Mouse (Mus musculus) hindbrain, embryonic 15.5 days (tissue): ENCODE data around the gene Myo1b. TPM values are rescaled to one million over a fixed set of nuclear protein-coding genes. Genes with fewer than 3 reads are reported as not detected.

Source experiments
- ATAC-seq: fragments of 200-750 bp; cut with Nextera tagmentation; 2 replicates; pipeline ENCODE4 v1.8.0; 2017; ENCODE audit warnings: low read depth, moderate number of reproducible peaks, moderate TSS enrichment; ENCODE audit not compliant: low FRiP score
- H3K27ac ChIP-seq: fragments of 300-500 bp; sonication (generic); replicated peaks from 2 replicates; pipeline ENCODE4 v1.5.1; 2015; ENCODE audit warnings: mild to moderate bottlenecking, inconsistent platforms
- H3K27me3 ChIP-seq: fragments of 300-500 bp; sonication (generic); 2 replicates; pipeline ENCODE4 v1.6.1; 2015; ENCODE audit warnings: control low read depth, inconsistent platforms
- H3K36me3 ChIP-seq: fragments of 300-500 bp; sonication (generic); 2 replicates; pipeline ENCODE4 v1.6.1; 2015; ENCODE audit warnings: control low read depth, inconsistent platforms
- H3K4me1 ChIP-seq: fragments of 300-500 bp; sonication (generic); replicated peaks from 2 replicates; pipeline ENCODE4 v1.6.1; 2015; ENCODE audit warnings: control low read depth, inconsistent platforms
- H3K4me2 ChIP-seq: fragments of 300-500 bp; sonication (generic); 2 replicates; pipeline ENCODE4 v1.6.1; 2015; ENCODE audit warnings: moderate library complexity, mild to moderate bottlenecking, inconsistent platforms
- H3K4me3 ChIP-seq: fragments of 300-500 bp; sonication (generic); 2 replicates; pipeline ENCODE4 v1.5.1; 2015; ENCODE audit warnings: mild to moderate bottlenecking, inconsistent platforms
- H3K9ac ChIP-seq: fragments of 300-500 bp; sonication (generic); 2 replicates; pipeline ENCODE4 v1.6.1; 2015; ENCODE audit warnings: inconsistent platforms
- H3K9me3 ChIP-seq: fragments of 300-500 bp; sonication (generic); 2 replicates; pipeline ENCODE4 v1.6.1; 2016; ENCODE audit warnings: control low read depth, inconsistent platforms
- WGBS: fragments of 180-500 bp; shearing (Covaris S2); methylation state at CpG from one replicate; pipeline ENCODE4 v1.1.7; 2015; 5-methylcytosine and 5-hydroxymethylcytosine counted together
- polyA plus RNA-seq: library from polyadenylated mRNA; unstranded; fragments of >200 nt; fragmentation: Nextera tagmentation; extraction: Ambion mirVana; gene quantifications from 2 replicates; pipeline ENCODE4 v1.2.1, GENCODE M21; 2015

The Myo1b gene
- polyA plus RNA-seq, 1 experiment from 2014 or later: 50.1 TPM

DNA sequence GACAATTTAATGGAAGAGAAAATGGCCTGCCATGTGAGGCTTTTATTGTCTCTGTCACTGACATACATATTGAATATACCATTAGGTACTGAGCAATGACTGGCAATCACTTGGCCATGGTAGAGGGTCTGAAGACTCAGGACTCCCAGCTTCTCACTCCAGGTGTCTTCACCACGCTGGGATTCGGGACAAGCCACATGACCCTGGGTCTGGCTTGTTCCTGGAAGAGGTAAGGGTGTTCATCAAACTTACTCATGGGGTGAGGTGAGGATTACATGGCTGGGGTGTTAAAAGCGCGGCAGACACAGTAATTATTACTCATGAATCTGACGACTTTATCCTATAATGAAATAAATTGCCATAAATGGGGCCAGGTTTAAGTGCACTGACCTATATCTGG lies 405 bp upstream of the Myo1b start:
- no peaks in the 10 kb centered on the region for H3K36me3 ChIP-seq
- H3K4me3 ChIP-seq: peak overlapping the region; percentile 84
- 48% methylated on average over 5 of the region's 5 CpGs for WGBS
- H3K27ac ChIP-seq: no peak overlapping the region
- ATAC-seq: no peak; the same call in 1 of the 2 replicates
- no peaks in the 10 kb centered on the region for H3K27me3 ChIP-seq
- no peaks in the 10 kb centered on the region for H3K9me3 ChIP-seq
- H3K4me1 ChIP-seq: peaks cover 15% of the 10 kb centered on the region
- H3K9ac ChIP-seq: 0 out of 2 replicates have a peak overlapping the region, but pooled peaks have one; percentile 81
- peak overlapping the region; percentile 65 for H3K4me2 ChIP-seq

DNA sequence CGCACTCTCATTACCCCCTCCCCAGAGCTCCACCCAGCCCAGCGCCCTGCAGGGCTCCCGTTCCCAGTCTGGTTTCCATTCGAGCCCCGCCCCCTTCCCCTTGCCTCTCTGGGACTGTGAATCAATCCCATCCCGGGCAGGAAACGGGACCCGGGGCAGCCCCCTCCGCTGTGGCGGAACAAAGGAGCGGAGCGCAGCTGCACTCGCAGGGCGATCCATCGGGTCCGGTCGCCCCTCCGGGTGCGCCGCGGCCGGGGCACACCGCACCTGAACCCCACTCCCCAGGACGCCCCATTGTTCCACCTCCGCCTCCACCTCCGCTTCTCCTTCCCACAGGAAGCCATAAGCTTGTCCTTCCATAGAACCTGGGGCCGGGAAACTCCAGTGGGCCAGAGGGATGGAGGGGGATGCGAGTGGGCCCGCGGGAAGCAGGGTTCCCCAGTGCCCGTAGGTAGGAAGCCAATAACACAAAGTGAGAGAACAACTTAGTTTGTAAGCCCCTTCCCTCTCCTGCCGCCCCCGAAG lies 758 bp downstream of the Myo1b start:
- under 1% methylated on average over 33 of the region's 33 CpGs for WGBS
- Histone ChIP-seq H3K4me3 (peak overlapping the region; percentile 84), H3K4me2 (peak overlapping the region; percentile 65), H3K4me1 (peaks cover 23% of the 10 kb centered on the region), H3K27ac (peak overlapping the region; percentile 82), H3K27me3 (no peaks in the 10 kb centered on the region), H3K9me3 (no peaks in the 10 kb centered on the region), H3K9ac (peak overlapping the region; percentile 81), H3K36me3 (no peaks in the 10 kb centered on the region)
- ATAC-seq: peak; percentile 80

DNA sequence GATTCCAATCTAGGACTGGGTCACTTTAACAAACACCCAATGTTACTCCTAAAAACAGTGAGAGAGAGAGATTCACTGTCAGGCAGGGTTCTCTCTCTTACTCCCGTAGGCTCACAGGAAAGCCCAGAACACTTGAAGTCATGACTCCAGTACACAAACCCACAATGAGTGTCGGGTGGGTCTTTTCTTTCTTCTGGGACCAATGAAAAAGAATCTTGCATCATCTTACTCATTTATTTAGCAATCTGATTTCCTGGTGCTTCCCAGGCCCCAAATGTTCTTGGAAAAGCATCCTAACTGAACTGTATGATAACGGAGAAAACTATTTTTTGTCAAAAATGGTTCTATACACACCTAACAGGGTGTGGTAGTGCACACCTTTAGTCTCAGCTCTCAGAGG lies 1.8 kb downstream of the Myo1b start:
- no peaks in the 10 kb centered on the region for H3K9me3 ChIP-seq
- no peak overlapping the region for H3K9ac ChIP-seq
- ATAC-seq: no peak
- no peak overlapping the region for H3K27ac ChIP-seq
- H3K4me1 ChIP-seq: peaks cover 33% of the 10 kb centered on the region
- WGBS: 87% methylated on average over 3 of the region's 3 CpGs
- H3K27me3 ChIP-seq: no peaks in the 10 kb centered on the region
- 0 out of 2 replicates have a peak overlapping the region, but pooled peaks have one; percentile 84 for H3K4me3 ChIP-seq
- no peaks in the 10 kb centered on the region for H3K36me3 ChIP-seq
- H3K4me2 ChIP-seq: peak overlapping the region; percentile 65

DNA sequence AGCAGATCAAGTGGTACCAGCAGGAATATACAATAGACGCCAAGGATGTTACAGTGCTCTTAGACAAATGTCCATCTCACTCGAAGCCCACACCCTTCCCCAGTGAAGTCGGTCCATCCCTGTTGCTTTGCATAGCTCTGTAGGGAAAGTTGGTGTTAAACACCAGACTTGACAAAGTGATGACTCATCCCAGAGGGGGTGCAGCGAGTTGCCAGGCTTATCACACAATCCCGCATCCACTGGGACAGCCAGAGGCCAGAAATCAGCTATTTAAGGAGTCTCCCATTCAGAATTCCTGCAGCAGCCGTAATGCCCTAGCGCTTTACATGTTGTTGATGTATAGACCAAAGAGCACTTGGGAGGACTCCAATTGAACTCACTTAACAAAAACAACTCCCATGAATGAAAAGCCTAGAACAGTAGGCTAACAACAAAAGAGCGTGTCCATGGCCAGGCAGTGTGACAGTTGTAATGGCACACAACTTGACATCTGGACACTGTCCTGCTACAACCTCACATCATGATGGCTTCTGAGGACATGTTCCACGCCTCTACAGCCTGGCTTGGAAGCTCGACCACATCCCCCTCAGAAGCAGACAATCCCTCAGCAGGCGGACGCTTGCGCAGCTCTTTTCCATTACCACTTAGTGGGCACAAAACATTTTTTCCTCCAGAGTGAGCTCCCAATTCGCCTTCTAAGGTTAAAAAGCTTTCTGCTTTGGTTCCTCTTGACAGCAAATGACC lies 2.6 kb downstream of the Myo1b start:
- ATAC-seq: no peak
- H3K27me3 ChIP-seq: no peaks in the 10 kb centered on the region
- H3K9me3 ChIP-seq: no peaks in the 10 kb centered on the region
- 57% methylated on average over 14 of the region's 14 CpGs for WGBS
- H3K4me1 ChIP-seq: peaks cover 35% of the 10 kb centered on the region
- no peak overlapping the region for H3K4me3 ChIP-seq
- H3K9ac ChIP-seq: no peak overlapping the region
- peak overlapping the region; percentile 65 for H3K4me2 ChIP-seq
- no peaks in the 10 kb centered on the region for H3K36me3 ChIP-seq
- no peak overlapping the region for H3K27ac ChIP-seq

DNA sequence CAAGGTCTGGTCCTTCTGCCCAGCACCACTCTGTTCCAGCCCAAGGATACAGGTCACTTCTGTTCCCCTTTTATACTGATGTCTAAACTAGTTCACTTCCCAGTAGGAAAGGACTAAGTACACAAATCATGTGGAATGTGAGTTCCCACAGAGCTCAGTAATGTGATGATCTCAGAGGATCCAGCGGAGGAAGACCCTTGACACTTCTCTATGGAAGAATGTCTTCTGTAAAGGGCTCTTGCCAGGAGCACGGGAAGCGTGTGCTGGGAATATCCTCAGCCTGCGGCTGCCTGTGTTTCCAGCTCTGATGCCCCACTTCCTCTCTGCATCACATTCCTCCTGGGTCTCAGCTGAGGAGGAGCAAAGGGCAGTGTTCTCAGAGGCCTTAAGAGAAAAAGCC lies 4.5 kb downstream of the Myo1b start:
- no peaks in the 10 kb centered on the region for H3K27me3 ChIP-seq
- WGBS: 65% methylated on average over 4 of the region's 4 CpGs
- no peak overlapping the region for H3K4me3 ChIP-seq
- H3K4me2 ChIP-seq: no peak overlapping the region
- H3K27ac ChIP-seq: no peak overlapping the region
- peaks cover 35% of the 10 kb centered on the region for H3K4me1 ChIP-seq
- no peak overlapping the region for H3K9ac ChIP-seq
- no peaks in the 10 kb centered on the region for H3K36me3 ChIP-seq
- ATAC-seq: no peak
- H3K9me3 ChIP-seq: no peaks in the 10 kb centered on the region

DNA sequence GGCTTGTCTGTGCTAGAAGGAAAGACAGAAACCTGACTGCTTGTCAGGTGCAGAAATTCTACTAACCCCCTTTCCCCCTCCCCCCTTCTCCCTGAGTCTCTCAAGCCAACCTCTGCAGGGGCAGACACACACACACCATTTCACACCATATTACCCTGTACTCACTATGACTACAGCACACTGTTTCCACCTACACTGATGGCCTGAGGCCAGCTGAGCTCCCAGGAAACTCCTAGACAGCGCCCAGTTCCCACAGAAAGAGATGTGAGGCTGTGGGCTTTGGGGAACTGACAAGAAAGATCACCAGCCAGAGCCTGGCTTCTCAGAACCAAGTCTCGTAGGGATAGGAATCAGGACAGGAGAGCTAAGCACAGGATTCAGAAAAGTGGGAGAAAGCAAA lies 6.7 kb downstream of the Myo1b start:
- H3K4me2 ChIP-seq: no peak overlapping the region
- no peaks in the 10 kb centered on the region for H3K36me3 ChIP-seq
- H3K9ac ChIP-seq: no peak overlapping the region
- H3K4me3 ChIP-seq: no peak overlapping the region
- peaks cover 32% of the 10 kb centered on the region for H3K4me1 ChIP-seq
- WGBS: 44% methylated on average over 2 of the region's 2 CpGs
- no peaks in the 10 kb centered on the region for H3K27me3 ChIP-seq
- H3K9me3 ChIP-seq: no peaks in the 10 kb centered on the region
- no peak overlapping the region for H3K27ac ChIP-seq
- no peak for ATAC-seq

DNA sequence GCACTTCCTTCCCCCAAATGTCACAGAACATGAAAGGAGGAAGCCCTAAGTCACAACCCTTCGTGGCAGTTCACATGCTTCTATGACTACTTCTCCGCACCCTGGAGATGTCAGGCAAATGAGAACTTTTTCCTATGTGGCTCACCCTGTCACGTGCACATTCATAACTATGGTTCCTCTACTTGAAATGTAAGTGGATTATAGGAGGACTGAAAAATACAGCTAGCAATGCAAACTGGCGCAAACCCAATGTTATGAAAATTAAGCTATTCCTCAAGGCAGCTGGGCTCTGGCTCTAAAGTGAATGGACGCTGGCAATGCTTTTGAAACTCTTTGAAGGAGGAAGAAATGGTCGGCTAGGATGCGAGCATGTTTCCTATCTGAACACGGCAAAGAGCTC lies 8.1 kb downstream of the Myo1b start:
- WGBS: 33% methylated on average over 8 of the region's 8 CpGs
- Histone ChIP-seq H3K27ac (no peak overlapping the region), H3K9ac (no peak overlapping the region)

DNA sequence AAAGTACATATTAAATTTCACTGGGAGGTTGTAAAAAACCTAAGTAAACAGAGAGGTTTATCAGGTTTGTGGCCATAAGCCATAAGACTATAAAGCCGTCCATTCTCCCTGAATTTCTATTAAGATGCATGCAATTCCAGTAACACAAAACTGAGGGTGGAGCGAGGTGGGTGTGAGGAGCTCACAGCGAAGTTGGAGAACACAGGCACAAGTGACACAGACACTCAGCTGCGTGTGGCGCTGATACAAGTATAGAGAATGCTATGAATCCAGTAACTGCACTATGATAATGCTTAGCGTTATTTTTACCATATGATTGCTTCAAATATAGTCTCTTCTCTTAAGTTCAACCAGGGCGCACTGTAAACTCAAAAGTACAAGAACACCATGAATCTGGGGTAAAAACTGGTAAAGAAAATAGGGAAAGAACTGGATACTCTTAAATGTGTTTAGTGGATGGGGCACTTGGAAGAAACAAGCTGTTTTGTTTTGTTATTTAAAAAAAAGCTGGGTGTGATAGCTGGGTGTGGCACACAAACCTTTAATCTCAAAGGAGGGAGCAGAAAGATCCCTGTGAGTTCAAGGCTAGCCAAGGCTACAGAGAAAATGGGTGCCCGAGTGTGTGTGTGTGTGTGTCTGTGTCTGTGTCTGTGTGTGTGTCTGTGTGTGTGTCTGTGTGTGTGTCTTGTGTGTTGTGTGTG lies 9.5 kb downstream of the Myo1b start:
- H3K4me2 ChIP-seq: no peak overlapping the region
- H3K9ac ChIP-seq: no peak overlapping the region
- H3K36me3 ChIP-seq: no peaks in the 10 kb centered on the region
- H3K4me3 ChIP-seq: no peak overlapping the region
- no peak overlapping the region for H3K27ac ChIP-seq
- no peak for ATAC-seq
- H3K4me1 ChIP-seq: peaks cover 20% of the 10 kb centered on the region
- no peaks in the 10 kb centered on the region for H3K9me3 ChIP-seq
- H3K27me3 ChIP-seq: no peaks in the 10 kb centered on the region
- WGBS: 90% methylated on average over 8 of the region's 8 CpGs

More for the DNA sequence above, 8.1 kb downstream of the Myo1b start:
- H3K4me1 ChIP-seq: peaks cover 20% of the 10 kb centered on the region
- H3K4me3 ChIP-seq: no peak overlapping the region
- H3K9me3 ChIP-seq: no peaks in the 10 kb centered on the region
- no peaks in the 10 kb centered on the region for H3K27me3 ChIP-seq
- H3K4me2 ChIP-seq: no peak overlapping the region
- no peaks in the 10 kb centered on the region for H3K36me3 ChIP-seq
- no peak for ATAC-seq

DNA sequence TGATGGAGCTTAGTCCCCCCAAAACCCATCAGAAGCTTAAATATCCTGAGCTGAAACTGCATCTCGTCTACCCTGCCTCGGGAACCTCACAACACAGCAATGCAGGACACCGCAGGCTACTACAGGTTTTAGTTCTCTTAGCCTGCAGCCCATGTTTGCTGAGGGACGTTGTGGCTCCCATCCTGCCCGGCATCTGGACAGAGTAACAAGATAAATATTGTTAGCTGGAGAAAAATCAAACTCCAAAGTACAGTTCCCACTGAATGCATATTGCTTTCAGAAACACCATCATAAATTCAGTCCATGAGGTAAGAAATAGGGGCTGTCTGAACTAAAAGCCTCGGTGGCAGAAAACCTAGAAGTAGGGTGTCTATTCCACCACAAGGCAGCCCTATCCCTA lies 10.8 kb downstream of the Myo1b start:
- Histone ChIP-seq H3K9me3 (no peaks in the 10 kb centered on the region), H3K4me3 (no peak overlapping the region), H3K36me3 (no peaks in the 10 kb centered on the region), H3K4me2 (no peak overlapping the region), H3K27ac (no peak overlapping the region), H3K9ac (no peak overlapping the region), H3K27me3 (no peaks in the 10 kb centered on the region), H3K4me1 (peaks cover 11% of the 10 kb centered on the region)
- no peak for ATAC-seq
- 85% methylated on average over 6 of the region's 6 CpGs for WGBS

DNA sequence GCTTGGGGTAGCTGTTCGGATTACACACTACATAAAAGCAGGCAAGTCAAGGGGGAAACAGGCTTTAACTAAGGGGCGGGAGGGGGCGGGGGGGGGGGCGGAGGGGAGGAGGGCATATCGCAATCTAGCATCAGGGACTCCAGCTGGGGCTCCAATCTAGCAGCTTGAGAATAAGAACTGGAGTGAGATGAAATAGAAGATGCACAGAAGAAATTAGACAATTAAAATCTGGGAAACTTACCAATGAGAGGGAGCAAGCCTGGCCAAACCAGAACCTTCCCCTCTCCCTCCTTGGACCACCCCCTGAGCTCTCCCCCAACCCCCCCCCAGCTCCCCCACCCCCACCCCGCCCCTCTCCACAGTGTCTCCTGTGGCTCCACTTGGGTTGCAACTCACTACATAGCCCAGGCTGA lies 18.7 kb downstream of the Myo1b start:
- Histone ChIP-seq H3K9ac (no peak overlapping the region), H3K27me3 (no peaks in the 10 kb centered on the region), H3K4me2 (no peak overlapping the region), H3K4me3 (no peak overlapping the region), H3K27ac (no peak overlapping the region), H3K36me3 (no peaks in the 10 kb centered on the region), H3K9me3 (no peaks in the 10 kb centered on the region), H3K4me1 (0 out of 2 replicates have a peak, but pooled peaks cover 12% of the 10 kb centered on the region)
- 48% methylated on average over 6 of the region's 6 CpGs for WGBS
- no peak for ATAC-seq

DNA sequence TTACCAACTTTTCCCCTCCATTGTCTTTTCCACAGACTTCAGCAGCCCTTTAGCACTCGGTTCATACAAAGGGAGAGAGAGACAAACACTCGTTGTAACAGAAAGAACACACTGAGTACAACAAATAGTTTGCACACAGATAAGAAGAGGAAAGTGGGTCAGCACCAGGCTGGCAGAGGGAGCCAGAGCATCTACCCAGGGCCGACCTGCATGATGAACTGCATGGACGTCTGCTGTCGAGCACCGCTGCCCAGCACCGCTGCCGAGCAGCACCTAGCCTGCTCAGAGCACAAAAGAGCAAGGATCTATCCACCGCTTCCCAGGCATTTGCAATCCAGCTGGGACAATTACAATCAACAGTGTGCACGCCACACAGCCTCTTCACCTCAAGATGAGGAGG lies 19.9 kb downstream of the Myo1b start:
- Histone ChIP-seq H3K27ac (no peak overlapping the region), H3K4me3 (no peak overlapping the region), H3K36me3 (no peaks in the 10 kb centered on the region), H3K27me3 (no peaks in the 10 kb centered on the region), H3K4me1 (0 out of 2 replicates have a peak, but pooled peaks cover 12% of the 10 kb centered on the region), H3K9me3 (no peaks in the 10 kb centered on the region), H3K4me2 (no peak overlapping the region), H3K9ac (no peak overlapping the region)
- WGBS: 33% methylated on average over 10 of the region's 10 CpGs
- no peak for ATAC-seq

DNA sequence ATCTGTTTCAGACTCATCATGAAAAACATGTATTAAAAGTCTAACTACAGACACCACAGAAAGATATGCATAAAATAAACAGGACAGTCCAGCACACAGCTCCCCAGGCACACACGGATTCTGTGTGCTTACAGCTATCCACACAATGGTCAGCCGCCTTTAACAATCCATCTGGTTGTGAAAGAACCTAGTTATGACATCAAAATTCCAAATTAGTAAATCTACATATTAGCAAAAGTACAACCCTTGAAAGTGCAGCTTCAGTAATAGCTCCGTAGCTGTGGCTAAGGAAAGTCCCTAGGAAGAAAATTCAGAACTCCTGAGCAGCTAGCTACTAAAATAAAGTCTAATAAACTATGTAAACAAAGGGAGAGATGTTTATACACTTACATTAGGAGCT lies 21.1 kb downstream of the Myo1b start:
- 79% methylated on average over 3 of the region's 3 CpGs for WGBS
- Histone ChIP-seq H3K9me3 (no peaks in the 10 kb centered on the region), H3K4me3 (no peak overlapping the region), H3K36me3 (no peaks in the 10 kb centered on the region), H3K4me2 (no peak overlapping the region), H3K27ac (no peak overlapping the region), H3K27me3 (no peaks in the 10 kb centered on the region), H3K4me1 (0 out of 2 replicates have a peak, but pooled peaks cover 12% of the 10 kb centered on the region), H3K9ac (no peak overlapping the region)
- ATAC-seq: no peak
